Mouse (Mus musculus): ENCODE results near the gene Bmp7. TPM values are rescaled to one million over a fixed set of nuclear protein-coding genes. Genes with fewer than 3 reads are reported as not detected.

The Bmp7 gene
- polyA plus RNA-seq, 1 experiment from 2014 or later = 54.2 TPM

GRCm38 (mm10) chr2:172973806-172974565, 33.9 kb upstream of the Bmp7 start:
- Histone ChIP-seq H3K4me3 (ENCODE audit: low read length) (no peak overlapping the region), H3K27me3 (ENCODE audit: control insufficient read depth, insufficient read depth, low read length) (no peaks in the 10 kb centered on the region), H3K4me1 (ENCODE audit: control insufficient read depth, insufficient read depth, low read length) (peaks cover 20% of the 10 kb centered on the region), H3K4me2 (replicated peaks; ENCODE audit: low read depth, low read length) (no peak overlapping the region), H3K36me3 (ENCODE audit: control insufficient read depth, insufficient read depth, low read length) (no peaks in the 10 kb centered on the region), H3K9me3 (ENCODE audit: control insufficient read depth, low read length) (no peaks in the 10 kb centered on the region), H3K9ac (ENCODE audit: low read depth, low read length) (no peak overlapping the region), H3K27ac (ENCODE audit: low read depth, low read length) (no peak overlapping the region)
- WGBS = 16% methylated on average over 7 of the region's 7 CpGs
- no peak for ATAC-seq (ENCODE audit: low FRiP score, low TSS enrichment)

- WGBS = 88% methylated on average over 2 of the region's 2 CpGs
- Histone ChIP-seq H3K4me3 (ENCODE audit: low read length) (no peak overlapping the region), H3K27ac (ENCODE audit: low read depth, low read length) (no peak overlapping the region), H3K4me2 (replicated peaks; ENCODE audit: low read depth, low read length) (no peak overlapping the region), H3K27me3 (ENCODE audit: control insufficient read depth, insufficient read depth, low read length) (no peaks in the 10 kb centered on the region), H3K9me3 (ENCODE audit: control insufficient read depth, low read length) (no peaks in the 10 kb centered on the region), H3K36me3 (ENCODE audit: control insufficient read depth, insufficient read depth, low read length) (no peaks in the 10 kb centered on the region), H3K4me1 (ENCODE audit: control insufficient read depth, insufficient read depth, low read length) (peaks cover 8% of the 10 kb centered on the region), H3K9ac (ENCODE audit: low read depth, low read length) (no peak overlapping the region)
- no peak for ATAC-seq (ENCODE audit: low FRiP score, low TSS enrichment)
Measured at GRCm38 (mm10) chr2:172971865-172972264, 31.7 kb upstream of the Bmp7 start.

- peaks cover 4% of the 10 kb centered on the region; the same call in 1 of the 2 replicates for H3K4me1 ChIP-seq (ENCODE audit: control insufficient read depth, insufficient read depth, low read length)
- no peaks in the 10 kb centered on the region for H3K27me3 ChIP-seq (ENCODE audit: control insufficient read depth, insufficient read depth, low read length)
- no peaks in the 10 kb centered on the region for H3K9me3 ChIP-seq (ENCODE audit: control insufficient read depth, low read length)
- no peak overlapping the region for H3K4me3 ChIP-seq (ENCODE audit: low read length)
- no peak overlapping the region for H3K27ac ChIP-seq (ENCODE audit: low read depth, low read length)
- no peak for ATAC-seq (ENCODE audit: low FRiP score, low TSS enrichment)
- no peak overlapping the region for H3K9ac ChIP-seq (ENCODE audit: low read depth, low read length)
- no peaks in the 10 kb centered on the region for H3K36me3 ChIP-seq (ENCODE audit: control insufficient read depth, insufficient read depth, low read length)
- WGBS = 78% methylated on average over 5 of the region's 5 CpGs
- no peak overlapping the region for H3K4me2 ChIP-seq (replicated peaks; ENCODE audit: low read depth, low read length)
Measured at GRCm38 (mm10) chr2:172966480-172966879, 26.4 kb upstream of the Bmp7 start.

GRCm38 (mm10) chr2:172965249-172965648, 25.1 kb upstream of the Bmp7 start:
- Histone ChIP-seq H3K4me2 (replicated peaks; ENCODE audit: low read depth, low read length) (no peak overlapping the region), H3K4me1 (ENCODE audit: control insufficient read depth, insufficient read depth, low read length) (peaks cover 8% of the 10 kb centered on the region; the same call in 1 of the 2 replicates), H3K36me3 (ENCODE audit: control insufficient read depth, insufficient read depth, low read length) (no peaks in the 10 kb centered on the region), H3K9ac (ENCODE audit: low read depth, low read length) (no peak overlapping the region), H3K27me3 (ENCODE audit: control insufficient read depth, insufficient read depth, low read length) (no peaks in the 10 kb centered on the region), H3K4me3 (ENCODE audit: low read length) (no peak overlapping the region), H3K9me3 (ENCODE audit: control insufficient read depth, low read length) (peaks cover 4% of the 10 kb centered on the region; the same call in 1 of the 2 replicates), H3K27ac (ENCODE audit: low read depth, low read length) (no peak overlapping the region)
- ATAC-seq (ENCODE audit: low FRiP score, low TSS enrichment) = no peak
- WGBS = 22% methylated on average over 11 of the region's 11 CpGs

- no peak overlapping the region for H3K9ac ChIP-seq (ENCODE audit: low read depth, low read length)
- H3K4me2 ChIP-seq (replicated peaks; ENCODE audit: low read depth, low read length) = no peak overlapping the region
- H3K27me3 ChIP-seq (ENCODE audit: control insufficient read depth, insufficient read depth, low read length) = no peaks in the 10 kb centered on the region
- H3K36me3 ChIP-seq (ENCODE audit: control insufficient read depth, insufficient read depth, low read length) = no peaks in the 10 kb centered on the region
- peaks cover 22% of the 10 kb centered on the region for H3K4me1 ChIP-seq (ENCODE audit: control insufficient read depth, insufficient read depth, low read length)
- no peak overlapping the region; the same call in 1 of the 2 replicates for H3K27ac ChIP-seq (ENCODE audit: low read depth, low read length)
- ATAC-seq (ENCODE audit: low FRiP score, low TSS enrichment) = no peak
- H3K4me3 ChIP-seq (ENCODE audit: low read length) = no peak overlapping the region
- WGBS = 37% methylated on average over 6 of the region's 6 CpGs
- H3K9me3 ChIP-seq (ENCODE audit: control insufficient read depth, low read length) = peaks cover 18% of the 10 kb centered on the region; the same call in 1 of the 2 replicates
Measured at GRCm38 (mm10) chr2:172961211-172961610, 21.1 kb upstream of the Bmp7 start.

GRCm38 (mm10) chr2:172960350-172960749, 20.2 kb upstream of the Bmp7 start:
- no peak overlapping the region for H3K4me2 ChIP-seq (replicated peaks; ENCODE audit: low read depth, low read length)
- ATAC-seq (ENCODE audit: low FRiP score, low TSS enrichment) = no peak
- H3K27me3 ChIP-seq (ENCODE audit: control insufficient read depth, insufficient read depth, low read length) = no peaks in the 10 kb centered on the region
- peaks cover 20% of the 10 kb centered on the region for H3K4me1 ChIP-seq (ENCODE audit: control insufficient read depth, insufficient read depth, low read length)
- peaks cover 18% of the 10 kb centered on the region; the same call in 1 of the 2 replicates for H3K9me3 ChIP-seq (ENCODE audit: control insufficient read depth, low read length)
- H3K9ac ChIP-seq (ENCODE audit: low read depth, low read length) = no peak overlapping the region
- no peak overlapping the region for H3K27ac ChIP-seq (ENCODE audit: low read depth, low read length)
- 91% methylated on average over 3 of the region's 3 CpGs for WGBS
- H3K4me3 ChIP-seq (ENCODE audit: low read length) = no peak overlapping the region
- no peaks in the 10 kb centered on the region for H3K36me3 ChIP-seq (ENCODE audit: control insufficient read depth, insufficient read depth, low read length)

- Histone ChIP-seq H3K27ac (ENCODE audit: low read depth, low read length) (0 out of 2 replicates have a peak overlapping the region, but pooled peaks have one; percentile 11), H3K9ac (ENCODE audit: low read depth, low read length) (no peak overlapping the region), H3K4me2 (replicated peaks; ENCODE audit: low read depth, low read length) (no peak overlapping the region), H3K27me3 (ENCODE audit: control insufficient read depth, insufficient read depth, low read length) (no peaks in the 10 kb centered on the region), H3K4me3 (ENCODE audit: low read length) (no peak overlapping the region), H3K4me1 (ENCODE audit: control insufficient read depth, insufficient read depth, low read length) (peaks cover 18% of the 10 kb centered on the region; the same call in 1 of the 2 replicates), H3K9me3 (ENCODE audit: control insufficient read depth, low read length) (peaks cover 18% of the 10 kb centered on the region; the same call in 1 of the 2 replicates), H3K36me3 (ENCODE audit: control insufficient read depth, insufficient read depth, low read length) (no peaks in the 10 kb centered on the region)
- 39% methylated on average over 13 of the region's 13 CpGs for WGBS
- 0 out of 2 replicates have a peak, but pooled peaks have one; percentile 23 for ATAC-seq (ENCODE audit: low FRiP score, low TSS enrichment)
Measured at GRCm38 (mm10) chr2:172959006-172959768, 19.1 kb upstream of the Bmp7 start.

- Histone ChIP-seq H3K4me1 (ENCODE audit: control insufficient read depth, insufficient read depth, low read length) (peaks cover 18% of the 10 kb centered on the region; the same call in 1 of the 2 replicates), H3K27me3 (ENCODE audit: control insufficient read depth, insufficient read depth, low read length) (no peaks in the 10 kb centered on the region), H3K36me3 (ENCODE audit: control insufficient read depth, insufficient read depth, low read length) (no peaks in the 10 kb centered on the region), H3K9ac (ENCODE audit: low read depth, low read length) (no peak overlapping the region), H3K4me3 (ENCODE audit: low read length) (no peak overlapping the region), H3K4me2 (replicated peaks; ENCODE audit: low read depth, low read length) (no peak overlapping the region), H3K9me3 (ENCODE audit: control insufficient read depth, low read length) (peaks cover 18% of the 10 kb centered on the region; the same call in 1 of the 2 replicates), H3K27ac (ENCODE audit: low read depth, low read length) (peak overlapping the region; percentile 18; the same call in 1 of the 2 replicates)
- peak; percentile 72 for ATAC-seq (ENCODE audit: low FRiP score, low TSS enrichment)
- 9% methylated on average over 5 of the region's 5 CpGs for WGBS
Measured at GRCm38 (mm10) chr2:172958579-172958978, 18.5 kb upstream of the Bmp7 start.
